Mouse (Mus musculus) stomach, postnatal 0 days (tissue): ENCODE data around the gene Nf1.

Experiments
- CTCF ChIP-seq: IDR thresholded peaks from 2 replicates; pipeline ENCODE4 v1.5.1; 2016; ENCODE audit warnings: antibody characterized with exemption, low read depth, mild to moderate bottlenecking, moderate library complexity
- EP300 ChIP-seq: optimal IDR thresholded peaks from 2 replicates; pipeline ENCODE3; 2016; ENCODE audit warnings: antibody characterized with exemption

DNA sequence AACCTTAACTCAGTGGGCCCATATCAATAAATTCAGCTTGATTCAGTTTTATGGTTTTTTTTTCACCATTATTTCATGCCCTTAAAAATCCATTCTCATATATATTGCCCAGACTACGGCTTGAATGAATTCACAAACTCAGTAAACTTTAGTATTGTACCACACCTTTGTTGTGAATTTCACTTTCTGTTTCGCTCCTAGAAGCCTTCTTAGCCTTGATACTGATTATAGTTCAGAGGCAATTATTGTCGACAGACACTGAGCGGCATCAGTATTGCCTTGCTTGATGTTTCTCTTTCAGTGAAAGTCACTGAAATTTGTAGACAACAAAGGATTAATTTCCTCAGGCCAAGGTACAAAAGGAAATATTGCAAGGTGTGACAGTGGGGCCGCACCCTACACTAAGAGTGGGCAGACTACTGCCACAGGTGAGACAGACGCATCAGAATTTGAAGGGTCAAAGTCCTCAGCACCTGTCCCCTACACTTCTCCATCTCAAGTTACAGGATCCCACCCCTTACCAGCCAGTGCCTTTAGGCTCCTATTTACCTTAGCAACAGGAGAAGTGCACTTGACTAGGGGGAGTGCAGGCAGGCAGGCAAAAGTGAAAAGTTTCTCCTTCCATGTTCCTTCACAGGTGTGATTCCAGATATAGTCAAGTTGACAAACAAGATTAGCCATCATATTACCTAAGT lies 64.3 kb downstream of the Nf1 start:
- no peak for TF ChIP-seq CTCF
- no peak for TF ChIP-seq EP300
